Mouse (Mus musculus): ENCODE data around the gene Mapkapk5.

DNA sequence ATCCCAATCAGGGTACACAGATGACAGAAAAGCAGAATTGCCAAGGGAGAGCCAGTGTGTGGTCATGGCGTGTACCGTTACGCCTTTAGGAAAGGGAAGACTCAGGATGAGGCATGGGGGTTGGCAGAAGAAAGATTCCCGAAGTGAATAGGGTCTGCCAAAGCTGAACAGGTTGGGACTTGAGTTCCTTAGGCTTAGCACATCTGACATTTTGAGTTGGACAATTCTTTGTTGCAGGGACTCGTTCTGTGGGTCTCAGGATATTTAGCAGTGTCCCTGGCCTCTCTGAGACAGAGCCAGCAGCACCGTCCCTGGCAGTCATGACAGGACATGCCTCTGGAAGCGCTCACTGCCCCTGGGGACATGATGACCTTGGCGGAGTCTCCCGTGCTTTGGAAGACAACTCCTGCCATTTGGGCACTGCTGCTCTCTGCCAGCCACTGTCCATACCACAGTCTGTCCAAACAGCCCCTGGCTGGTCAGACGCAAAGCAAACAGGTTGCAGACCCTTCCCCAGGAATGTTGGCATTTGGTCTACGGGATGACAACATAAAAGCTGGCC is 31.3 kb upstream of the Mapkapk5 start:
- TF ChIP-seq POLR2A (IDR thresholded peaks at IDR 0.05; ENCODE audit: insufficient read depth, low read length) (no peak), CTCF (IDR thresholded peaks at IDR 0.05; ENCODE audit: low read depth, low read length) (no peak)

Data from ES-Bruce4 (cell line).